Mouse (Mus musculus) forebrain, embryonic 13.5 days (tissue): ENCODE data around the gene Ibsp. TPM values are rescaled to one million over a fixed set of nuclear protein-coding genes. Genes with fewer than 3 reads are reported as not detected.

Source experiments
- ATAC-seq: fragments of 200-750 bp; cut with Nextera tagmentation; 2 replicates; pipeline ENCODE4 v1.8.0; 2017
- H3K27ac ChIP-seq: fragments of 300-500 bp; sonication (generic); 2 replicates; pipeline ENCODE4 v1.5.1; 2015; ENCODE audit warnings: inconsistent platforms, mild to moderate bottlenecking, moderate library complexity
- H3K27me3 ChIP-seq: fragments of 300-500 bp; sonication (generic); 2 replicates; pipeline ENCODE4 v1.6.1; 2015; ENCODE audit warnings: mild to moderate bottlenecking, inconsistent platforms
- H3K36me3 ChIP-seq: fragments of 300-500 bp; sonication (generic); 2 replicates; pipeline ENCODE4 v1.6.1; 2015; ENCODE audit warnings: mild to moderate bottlenecking, inconsistent platforms; ENCODE audit not compliant: poor library complexity, severe bottlenecking
- H3K4me1 ChIP-seq: fragments of 300-500 bp; sonication (generic); 2 replicates; pipeline ENCODE4 v1.6.1; 2015; ENCODE audit warnings: inconsistent platforms
- H3K4me2 ChIP-seq: fragments of 300-500 bp; sonication (generic); 2 replicates; pipeline ENCODE4 v1.6.1; 2015; ENCODE audit warnings: inconsistent platforms, mild to moderate bottlenecking, moderate library complexity
- H3K4me3 ChIP-seq: fragments of 300-500 bp; sonication (generic); 2 replicates; pipeline ENCODE4 v1.5.1; 2015; ENCODE audit warnings: mild to moderate bottlenecking, inconsistent platforms
- H3K9ac ChIP-seq: fragments of 300-500 bp; sonication (generic); 2 replicates; pipeline ENCODE4 v1.6.1; 2015; ENCODE audit warnings: mild to moderate bottlenecking, inconsistent platforms
- H3K9me3 ChIP-seq: fragments of 300-500 bp; sonication (generic); replicated peaks from 2 replicates; pipeline ENCODE4 v1.6.1; 2016; ENCODE audit warnings: inconsistent platforms
- WGBS: fragments of 180-500 bp; shearing (Covaris S2); methylation state at CpG from one replicate; pipeline ENCODE4 v1.1.7; 2015; 5-methylcytosine and 5-hydroxymethylcytosine counted together
- polyA plus RNA-seq: library from polyadenylated mRNA; unstranded; fragments of >200 nt; fragmentation: Nextera tagmentation; extraction: Ambion mirVana; gene quantifications from 2 replicates; pipeline ENCODE4 v1.2.1, GENCODE M21; 2015

Ibsp gene
- polyA plus RNA-seq, 1 experiment from 2014 or later, result 0.28 TPM

DNA sequence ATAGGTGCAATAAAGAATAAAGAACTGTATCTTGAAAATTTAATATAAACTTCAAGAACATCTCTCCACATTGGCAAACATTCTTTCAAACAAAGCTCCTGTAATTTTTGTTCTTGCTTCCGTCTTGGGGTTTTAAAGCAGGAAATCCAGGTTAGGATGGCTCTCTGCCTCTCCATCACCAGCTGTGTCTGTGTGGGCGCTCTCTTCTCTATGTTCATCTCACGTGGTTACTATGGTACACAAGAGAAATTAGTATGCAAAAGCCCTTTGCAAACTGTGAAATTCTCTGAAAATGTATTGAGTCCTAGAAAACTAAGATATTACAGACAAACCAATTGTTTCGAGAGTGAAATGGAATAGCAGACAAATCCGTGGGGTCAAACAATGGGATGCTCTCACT lies 30.4 kb downstream of the Ibsp start:
- Histone ChIP-seq H3K4me1 (no peaks in the 10 kb centered on the region), H3K9me3 (no peaks in the 10 kb centered on the region), H3K27me3 (no peaks in the 10 kb centered on the region), H3K9ac (no peak overlapping the region), H3K4me2 (no peak overlapping the region), H3K4me3 (no peak overlapping the region), H3K27ac (no peak overlapping the region), H3K36me3 (no peaks in the 10 kb centered on the region)
- 80% methylated on average over 5 of the region's 5 CpGs for WGBS
- ATAC-seq, result no peak

DNA sequence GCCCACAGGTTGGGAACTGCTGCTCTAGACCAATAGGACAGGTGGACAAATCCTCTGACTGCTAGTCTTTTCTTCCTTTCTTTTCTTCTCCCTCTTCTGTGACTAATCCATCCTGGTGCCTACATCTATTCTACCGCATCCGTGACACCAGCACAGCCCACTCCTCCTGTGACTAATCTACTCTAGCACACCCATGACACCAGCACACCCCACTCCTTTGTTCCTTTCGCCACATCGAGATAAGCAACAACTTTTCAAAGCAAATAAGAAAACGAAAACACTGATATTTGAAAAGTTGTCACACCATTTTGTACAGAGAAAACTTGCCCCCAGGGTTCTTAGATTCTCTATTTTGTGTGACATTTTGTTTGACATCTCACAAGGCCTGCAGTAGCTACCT lies 31.1 kb downstream of the Ibsp start:
- ATAC-seq, result no peak
- WGBS, result 71% methylated on average over 5 of the region's 5 CpGs
- no peak overlapping the region for H3K4me2 ChIP-seq
- H3K27me3 ChIP-seq, result no peaks in the 10 kb centered on the region
- no peak overlapping the region for H3K4me3 ChIP-seq
- H3K36me3 ChIP-seq, result no peaks in the 10 kb centered on the region
- H3K9ac ChIP-seq, result no peak overlapping the region
- H3K4me1 ChIP-seq, result no peaks in the 10 kb centered on the region
- no peak overlapping the region for H3K27ac ChIP-seq
- H3K9me3 ChIP-seq, result no peaks in the 10 kb centered on the region

DNA sequence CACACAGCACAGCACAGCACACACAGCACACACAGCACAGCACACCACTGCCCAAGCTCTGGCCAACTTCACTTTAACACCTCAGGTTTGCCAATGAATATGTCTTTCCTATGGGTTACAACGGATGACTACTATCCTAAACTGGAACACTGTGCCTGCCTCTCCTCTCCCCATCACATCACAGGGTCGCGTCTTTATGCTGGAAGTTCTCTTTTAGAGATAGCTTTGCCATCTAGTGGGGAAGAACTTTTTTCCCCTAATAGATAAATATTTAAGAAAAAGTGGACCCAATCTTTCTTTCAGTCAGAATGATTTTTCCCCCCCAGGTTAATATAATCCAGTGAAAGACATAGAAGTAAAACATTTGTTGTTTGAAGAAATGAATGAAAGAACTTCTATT lies 33.3 kb downstream of the Ibsp start:
- no peaks in the 10 kb centered on the region for H3K27me3 ChIP-seq
- H3K36me3 ChIP-seq, result no peaks in the 10 kb centered on the region
- H3K27ac ChIP-seq, result no peak overlapping the region
- H3K9ac ChIP-seq, result no peak overlapping the region
- ATAC-seq, result no peak
- H3K4me1 ChIP-seq, result no peaks in the 10 kb centered on the region
- no peak overlapping the region for H3K4me2 ChIP-seq
- no peak overlapping the region for H3K4me3 ChIP-seq
- WGBS, result 64% methylated on average over 3 of the region's 3 CpGs
- no peaks in the 10 kb centered on the region for H3K9me3 ChIP-seq

DNA sequence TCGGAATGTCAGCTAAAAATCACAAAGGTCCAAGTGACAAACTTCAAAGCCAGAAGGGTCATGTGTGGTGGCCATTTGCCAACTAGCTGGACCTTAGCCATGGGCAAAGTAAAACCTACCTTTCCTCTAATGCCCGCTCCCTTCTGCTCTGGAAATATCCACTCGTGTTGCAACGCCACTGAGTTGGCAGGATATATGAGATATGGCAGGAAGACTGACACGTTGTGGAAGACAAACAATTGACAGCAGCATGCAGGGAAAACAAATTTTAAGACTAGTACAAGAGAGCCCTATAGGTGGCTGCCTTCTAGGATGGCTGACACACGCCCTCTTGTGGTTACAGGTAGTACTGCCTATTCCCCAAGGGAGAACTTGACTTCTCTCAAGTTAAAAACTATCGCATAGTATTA lies 34.3 kb downstream of the Ibsp start:
- Histone ChIP-seq H3K9ac (no peak overlapping the region), H3K9me3 (no peaks in the 10 kb centered on the region), H3K4me3 (no peak overlapping the region), H3K36me3 (no peaks in the 10 kb centered on the region), H3K27ac (no peak overlapping the region), H3K4me1 (no peaks in the 10 kb centered on the region), H3K27me3 (no peaks in the 10 kb centered on the region), H3K4me2 (no peak overlapping the region)
- ATAC-seq, result peak; percentile 75
- 51% methylated on average over 7 of the region's 7 CpGs for WGBS

DNA sequence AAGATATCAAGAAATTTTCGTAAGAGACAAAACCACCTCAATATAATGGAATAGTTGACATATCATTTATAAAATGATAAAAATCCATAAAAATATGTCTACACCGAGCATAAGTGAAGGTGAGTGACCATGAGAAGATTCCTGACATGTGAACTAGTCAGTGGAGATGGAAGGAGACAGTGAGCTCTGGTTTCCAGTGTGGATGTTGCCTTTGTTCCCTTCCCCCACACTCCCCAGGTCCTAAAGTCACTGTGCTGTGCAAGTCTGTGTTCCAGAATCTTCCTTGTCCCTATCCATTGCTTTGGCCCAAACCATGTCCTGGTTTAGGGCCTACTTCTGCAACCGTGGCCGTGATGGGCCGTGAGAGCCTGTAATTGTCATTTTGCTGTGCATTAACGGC lies 34.7 kb downstream of the Ibsp start:
- H3K4me2 ChIP-seq, result no peak overlapping the region
- H3K36me3 ChIP-seq, result no peaks in the 10 kb centered on the region
- WGBS, result 80% methylated on average over 6 of the region's 6 CpGs
- no peak overlapping the region for H3K27ac ChIP-seq
- H3K9me3 ChIP-seq, result no peaks in the 10 kb centered on the region
- ATAC-seq, result peak; percentile 13; the same call in 1 of the 2 replicates
- no peaks in the 10 kb centered on the region for H3K4me1 ChIP-seq
- H3K27me3 ChIP-seq, result no peaks in the 10 kb centered on the region
- no peak overlapping the region for H3K9ac ChIP-seq
- no peak overlapping the region for H3K4me3 ChIP-seq

DNA sequence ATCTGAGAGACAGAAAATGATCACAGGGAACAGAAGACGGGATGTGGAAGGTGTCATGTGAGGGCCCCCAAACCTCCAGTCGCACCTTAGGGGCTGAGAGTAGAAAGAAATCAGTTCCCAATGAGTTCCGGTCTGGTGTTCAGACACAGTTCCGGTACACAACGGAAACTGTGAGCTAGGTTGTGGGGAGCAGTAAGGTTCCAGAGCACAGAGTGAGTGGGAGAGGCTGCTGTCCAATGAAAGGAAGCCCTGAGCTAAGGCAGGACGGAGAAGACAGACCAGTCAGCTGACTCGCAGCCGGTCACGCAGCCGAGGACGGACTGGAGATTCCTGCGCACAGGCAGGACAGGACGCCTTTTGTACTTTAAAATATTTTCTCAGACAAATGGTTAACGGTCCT lies 35.5 kb downstream of the Ibsp start:
- Histone ChIP-seq H3K36me3 (no peaks in the 10 kb centered on the region), H3K9me3 (no peaks in the 10 kb centered on the region), H3K9ac (no peak overlapping the region), H3K27ac (no peak overlapping the region), H3K4me1 (no peaks in the 10 kb centered on the region), H3K4me2 (no peak overlapping the region), H3K4me3 (no peak overlapping the region), H3K27me3 (no peaks in the 10 kb centered on the region)
- ATAC-seq, result no peak
- 88% methylated on average over 14 of the region's 14 CpGs for WGBS

DNA sequence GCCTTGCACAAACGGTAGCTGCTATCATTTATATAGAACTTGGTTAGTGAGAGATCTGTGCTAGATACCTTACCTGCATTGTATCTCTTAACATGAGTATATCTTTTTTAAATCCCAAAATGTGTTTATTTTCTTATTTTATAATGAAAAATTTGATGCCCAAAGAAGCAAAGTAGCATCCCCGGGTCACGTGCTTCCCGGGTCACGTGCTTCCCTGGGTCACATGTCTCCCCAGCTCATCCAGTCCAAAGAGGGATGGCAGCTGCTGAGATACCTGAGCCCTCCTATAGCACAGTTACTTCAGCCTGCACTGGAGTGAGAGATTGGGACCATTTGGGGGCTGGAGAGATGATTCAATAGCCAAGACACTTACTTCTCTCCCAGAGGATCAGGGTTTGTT lies 37.0 kb downstream of the Ibsp start:
- no peaks in the 10 kb centered on the region for H3K36me3 ChIP-seq
- H3K4me3 ChIP-seq, result no peak overlapping the region
- H3K9me3 ChIP-seq, result no peaks in the 10 kb centered on the region
- ATAC-seq, result no peak
- 92% methylated on average over 5 of the region's 5 CpGs for WGBS
- H3K9ac ChIP-seq, result no peak overlapping the region
- no peaks in the 10 kb centered on the region for H3K27me3 ChIP-seq
- no peaks in the 10 kb centered on the region for H3K4me1 ChIP-seq
- H3K4me2 ChIP-seq, result no peak overlapping the region
- no peak overlapping the region for H3K27ac ChIP-seq

DNA sequence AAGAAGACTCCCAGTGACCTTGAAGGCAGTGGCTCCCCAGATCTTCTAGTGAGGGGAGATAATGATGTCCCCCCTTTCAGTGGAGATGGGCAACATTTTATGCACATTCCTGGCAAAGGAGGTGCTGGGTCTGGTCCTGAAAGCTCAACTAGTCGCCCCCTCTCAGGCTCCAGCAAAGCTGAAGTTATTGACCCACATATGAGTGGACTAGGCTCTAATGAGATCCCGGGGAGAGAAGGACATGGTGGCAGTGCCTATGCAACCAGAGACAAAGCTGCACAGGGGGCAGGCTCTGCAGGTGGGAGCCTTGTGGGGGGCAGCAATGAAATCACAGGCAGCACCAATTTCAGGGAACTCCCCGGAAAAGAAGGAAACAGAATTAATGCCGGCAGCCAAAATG lies 38.5 kb downstream of the Ibsp start:
- no peak overlapping the region for H3K27ac ChIP-seq
- no peak overlapping the region for H3K4me2 ChIP-seq
- no peaks in the 10 kb centered on the region for H3K36me3 ChIP-seq
- H3K4me1 ChIP-seq, result no peaks in the 10 kb centered on the region
- no peaks in the 10 kb centered on the region for H3K9me3 ChIP-seq
- H3K27me3 ChIP-seq, result no peaks in the 10 kb centered on the region
- H3K4me3 ChIP-seq, result no peak overlapping the region
- no peak for ATAC-seq
- 74% methylated on average over 4 of the region's 4 CpGs for WGBS
- no peak overlapping the region for H3K9ac ChIP-seq

DNA sequence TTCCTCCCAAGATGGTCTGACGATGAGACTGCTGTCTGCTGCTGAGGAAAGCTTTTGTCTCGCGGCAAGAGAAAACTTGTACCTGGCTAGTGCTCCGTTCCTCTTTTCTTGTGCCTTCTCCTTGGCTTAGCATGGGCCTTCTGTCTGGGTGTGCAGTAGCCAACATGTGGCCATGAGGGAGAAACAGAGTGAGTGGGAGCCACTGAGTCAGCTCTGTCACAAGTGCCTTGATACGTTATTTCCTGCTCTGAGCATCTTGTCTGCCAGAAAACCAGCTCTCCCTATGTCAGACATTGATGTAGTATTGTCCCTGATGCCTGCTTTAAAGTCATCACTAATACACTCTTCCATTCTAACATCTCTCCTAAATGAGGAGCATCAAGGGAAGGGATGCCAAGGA lies 40.0 kb downstream of the Ibsp start:
- H3K4me3 ChIP-seq, result no peak overlapping the region
- no peak overlapping the region for H3K9ac ChIP-seq
- H3K4me2 ChIP-seq, result no peak overlapping the region
- H3K27ac ChIP-seq, result no peak overlapping the region
- no peaks in the 10 kb centered on the region for H3K27me3 ChIP-seq
- H3K9me3 ChIP-seq, result no peaks in the 10 kb centered on the region
- no peak for ATAC-seq
- 82% methylated on average over 5 of the region's 5 CpGs for WGBS
- H3K4me1 ChIP-seq, result no peaks in the 10 kb centered on the region
- no peaks in the 10 kb centered on the region for H3K36me3 ChIP-seq

DNA sequence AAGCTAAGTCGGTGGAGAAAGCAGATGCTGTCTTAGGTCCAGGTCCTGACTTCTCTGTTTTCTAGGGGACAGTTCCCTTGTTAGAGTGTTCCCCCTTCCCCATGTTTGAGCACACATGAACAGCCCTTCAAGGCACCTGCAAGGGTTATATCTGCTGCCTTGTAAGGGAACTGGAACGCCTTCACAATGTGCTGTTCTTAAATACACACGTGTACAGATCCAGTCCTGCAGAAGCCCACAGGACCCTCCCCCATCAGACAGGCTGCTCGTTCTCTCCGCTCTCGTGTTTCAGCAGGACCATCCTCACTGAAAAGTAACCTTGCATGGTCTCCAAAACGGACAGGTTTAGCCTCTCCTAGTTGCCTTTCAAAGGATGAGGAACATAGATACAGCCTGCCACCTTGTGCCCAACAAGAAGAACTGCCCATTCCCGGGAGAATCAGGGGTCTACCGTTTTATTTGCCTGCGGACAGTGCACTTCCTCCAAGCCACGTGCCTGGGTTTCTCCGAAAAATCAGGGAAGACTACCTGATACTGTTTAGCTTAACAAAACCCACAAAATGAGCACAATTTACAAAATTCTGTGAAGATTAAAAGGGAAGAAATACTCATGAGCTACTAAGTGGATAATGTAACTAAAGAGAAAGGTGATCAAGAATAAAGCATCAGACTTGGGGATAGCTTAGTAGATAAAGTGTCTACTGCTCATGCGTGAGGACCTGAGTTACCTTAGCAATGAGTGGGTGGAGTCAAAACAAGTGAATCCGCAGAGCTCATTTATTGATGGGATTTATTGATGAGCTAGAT lies 40.9 kb downstream of the Ibsp start:
- Histone ChIP-seq H3K27ac (no peak overlapping the region), H3K4me1 (no peaks in the 10 kb centered on the region), H3K9me3 (no peaks in the 10 kb centered on the region), H3K36me3 (no peaks in the 10 kb centered on the region), H3K4me3 (no peak overlapping the region), H3K4me2 (peak overlapping the region; percentile 29; the same call in 1 of the 2 replicates), H3K9ac (no peak overlapping the region), H3K27me3 (no peaks in the 10 kb centered on the region)
- ATAC-seq, result peak; percentile 81
- 23% methylated on average over 14 of the region's 14 CpGs for WGBS

DNA sequence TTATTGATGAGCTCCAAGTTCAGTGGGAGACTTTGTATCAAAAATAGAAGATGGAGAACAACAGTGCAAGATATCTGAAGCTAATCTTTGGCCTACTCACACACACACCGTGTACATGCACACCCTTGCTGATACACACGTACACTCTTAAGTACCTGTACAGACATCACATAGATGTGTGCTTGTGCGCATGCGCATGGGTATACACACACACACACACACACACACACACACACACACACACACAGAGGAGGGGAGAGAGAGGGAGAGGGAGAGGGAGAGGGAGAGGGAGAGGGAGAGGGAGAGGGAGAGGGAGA lies 41.5 kb downstream of the Ibsp start:
- no peaks in the 10 kb centered on the region for H3K27me3 ChIP-seq
- H3K27ac ChIP-seq, result no peak overlapping the region
- H3K9ac ChIP-seq, result no peak overlapping the region
- H3K4me1 ChIP-seq, result no peaks in the 10 kb centered on the region
- no peak for ATAC-seq
- no peaks in the 10 kb centered on the region for H3K36me3 ChIP-seq
- 92% methylated on average over 4 of the region's 4 CpGs for WGBS
- no peak overlapping the region for H3K4me2 ChIP-seq
- H3K4me3 ChIP-seq, result no peak overlapping the region
- H3K9me3 ChIP-seq, result no peaks in the 10 kb centered on the region

DNA sequence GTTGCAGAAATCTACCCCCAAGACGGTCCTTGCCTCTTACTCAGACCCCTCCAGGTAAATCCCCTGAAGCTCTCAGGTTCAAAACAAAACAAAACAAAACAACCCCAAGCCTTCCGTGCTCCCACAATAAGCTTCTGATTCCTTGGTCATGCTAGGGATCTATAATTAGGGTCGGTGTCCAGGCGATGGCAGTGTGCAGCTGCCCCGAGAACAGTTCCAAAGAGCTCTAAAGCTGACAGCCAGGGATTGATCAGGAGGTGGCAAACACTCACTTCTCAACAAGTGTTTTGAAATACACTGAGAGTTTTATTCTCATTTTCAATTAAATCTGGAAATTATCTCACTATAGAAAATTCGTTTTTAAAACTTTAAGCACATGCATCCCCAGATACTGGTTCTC lies 43.9 kb downstream of the Ibsp start:
- Histone ChIP-seq H3K9me3 (no peaks in the 10 kb centered on the region), H3K4me2 (no peak overlapping the region), H3K36me3 (no peaks in the 10 kb centered on the region), H3K4me3 (no peak overlapping the region), H3K4me1 (no peaks in the 10 kb centered on the region), H3K27me3 (no peaks in the 10 kb centered on the region), H3K9ac (no peak overlapping the region), H3K27ac (no peak overlapping the region)
- 38% methylated on average over 6 of the region's 6 CpGs for WGBS
- ATAC-seq, result no peak

DNA sequence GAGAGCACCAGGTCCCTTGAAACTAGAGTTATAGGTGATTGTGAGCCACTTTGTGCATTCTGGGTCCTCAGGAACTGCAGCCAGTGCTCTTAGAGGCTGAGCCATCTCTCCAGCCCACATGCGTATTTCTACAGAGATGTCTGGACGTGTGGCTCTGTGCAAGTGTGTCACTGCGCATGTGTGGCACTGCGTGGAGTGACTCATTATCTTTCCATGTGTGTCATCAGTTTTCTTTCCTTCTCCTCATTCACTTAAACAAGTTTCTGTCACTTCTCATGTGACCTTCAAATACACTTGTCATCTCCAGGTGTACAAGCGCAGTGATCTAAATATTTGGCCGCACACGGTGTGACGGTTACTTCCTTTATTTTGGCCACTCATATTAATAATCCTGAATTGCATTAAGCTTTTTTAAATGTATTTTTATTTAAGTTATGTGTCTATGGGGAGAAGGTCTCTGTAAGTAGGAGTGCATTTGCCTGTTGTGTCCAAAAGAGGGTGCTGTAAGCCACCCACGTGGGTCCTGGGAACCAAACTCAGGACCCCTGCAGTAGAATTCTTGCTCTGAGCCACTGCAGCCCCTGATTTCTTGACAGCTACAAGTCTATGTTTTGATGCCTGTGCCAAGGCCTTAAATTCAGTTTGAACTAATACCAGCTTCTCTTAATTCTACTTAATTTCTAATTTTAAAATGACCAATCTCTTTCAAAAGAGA lies 45.7 kb downstream of the Ibsp start:
- no peaks in the 10 kb centered on the region for H3K36me3 ChIP-seq
- H3K4me2 ChIP-seq, result no peak overlapping the region
- 71% methylated on average over 9 of the region's 9 CpGs for WGBS
- no peak overlapping the region for H3K4me3 ChIP-seq
- H3K27ac ChIP-seq, result no peak overlapping the region
- no peaks in the 10 kb centered on the region for H3K9me3 ChIP-seq
- no peaks in the 10 kb centered on the region for H3K27me3 ChIP-seq
- ATAC-seq, result no peak
- H3K4me1 ChIP-seq, result no peaks in the 10 kb centered on the region
- H3K9ac ChIP-seq, result no peak overlapping the region
